Mouse (Mus musculus): ENCODE data around the gene Baiap2l2. TPM values are rescaled to one million over a fixed set of nuclear protein-coding genes. Genes with fewer than 3 reads are reported as not detected.

Gene Baiap2l2
- polyA plus RNA-seq, 1 experiment from 2014 or later = 14.7 TPM

GRCm38 (mm10) chr15:79268521-79268920 is 16.8 kb downstream of the Baiap2l2 start:
- Histone ChIP-seq H3K9me3 (no peaks in the 10 kb centered on the region), H3K27ac (no peak overlapping the region), H3K4me3 (no peak overlapping the region), H3K4me1 (peaks cover 16% of the 10 kb centered on the region), H3K36me3 (no peaks in the 10 kb centered on the region), H3K27me3 (ENCODE audit: insufficient read depth, poor library complexity, severe bottlenecking) (peaks cover 68% of the 10 kb centered on the region)
- 15% methylated on average over 1 of the region's 1 CpGs for WGBS
- DNase-seq (ENCODE audit: low spot score) = no peak

DNA sequence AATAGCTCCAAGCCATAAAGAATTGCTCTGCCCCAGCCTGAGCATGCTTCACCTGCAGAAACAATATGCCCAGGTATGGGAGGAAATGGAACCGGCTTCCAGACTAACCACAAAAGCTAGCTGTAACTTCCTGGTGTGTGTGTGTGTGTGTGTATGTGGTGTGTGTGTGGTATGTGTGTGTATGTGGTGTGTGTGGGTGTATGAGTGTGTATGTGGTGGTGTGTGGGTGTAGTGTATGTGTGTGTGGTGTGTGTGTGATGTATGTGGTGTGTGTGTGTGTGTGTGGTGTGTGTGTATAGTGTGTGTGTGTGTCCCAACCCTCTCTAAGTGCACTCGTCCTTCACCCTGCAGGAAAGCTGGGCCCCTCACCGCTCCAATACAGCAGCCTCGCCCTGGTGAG is 20.0 kb downstream of the Baiap2l2 start:
- 63% methylated on average over 4 of the region's 4 CpGs for WGBS
- Histone ChIP-seq H3K27me3 (ENCODE audit: insufficient read depth, poor library complexity, severe bottlenecking) (peaks cover 90% of the 10 kb centered on the region), H3K4me3 (no peak overlapping the region), H3K27ac (no peak overlapping the region), H3K9me3 (no peaks in the 10 kb centered on the region), H3K36me3 (no peaks in the 10 kb centered on the region), H3K4me1 (peaks cover 23% of the 10 kb centered on the region)
- no peak for DNase-seq (ENCODE audit: low spot score)

- Histone ChIP-seq H3K27ac (no peak overlapping the region), H3K9me3 (no peaks in the 10 kb centered on the region)
- WGBS = 82% methylated on average over 6 of the region's 6 CpGs
Observed at GRCm38 (mm10) chr15:79263726-79264125, 21.6 kb downstream of the Baiap2l2 start.

DNA sequence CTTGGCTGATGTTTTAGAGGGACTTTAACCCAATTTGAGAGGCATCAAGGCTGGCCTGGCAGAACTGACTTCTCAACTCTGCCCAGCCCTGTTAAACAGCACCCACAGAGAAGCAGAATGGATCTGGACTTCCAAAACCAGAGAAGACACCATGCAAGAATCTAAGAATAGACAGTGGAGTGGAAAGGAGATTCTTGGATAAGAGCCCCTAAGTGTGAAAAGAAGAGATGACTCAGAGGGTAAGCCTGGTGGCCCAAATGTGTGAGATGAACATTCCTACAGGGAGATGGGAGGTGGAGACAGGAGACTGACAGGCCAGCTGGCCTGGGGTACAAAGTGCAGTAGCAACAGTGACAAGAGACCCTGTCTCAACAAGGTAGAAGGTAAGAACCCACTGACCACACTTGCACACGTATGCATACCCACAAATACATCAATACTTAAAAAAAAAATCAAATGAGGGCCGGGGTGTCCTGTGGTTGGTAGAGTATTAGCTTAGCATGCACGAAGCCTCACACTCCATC is 22.5 kb downstream of the Baiap2l2 start:
- Histone ChIP-seq H3K4me3 (0 out of 2 replicates have a peak overlapping the region, but pooled peaks have one; percentile 83), H3K27ac (no peak overlapping the region), H3K9me3 (no peaks in the 10 kb centered on the region), H3K27me3 (ENCODE audit: insufficient read depth, poor library complexity, severe bottlenecking) (peaks cover 97% of the 10 kb centered on the region), H3K36me3 (no peaks in the 10 kb centered on the region), H3K4me1 (peaks cover 28% of the 10 kb centered on the region)
- no peak for DNase-seq (ENCODE audit: low spot score)
- 85% methylated on average over 3 of the region's 3 CpGs for WGBS

More at GRCm38 (mm10) chr15:79263726-79264125, 21.6 kb downstream of the Baiap2l2 start:
- no peak for DNase-seq (ENCODE audit: low spot score)
- Histone ChIP-seq H3K4me3 (no peak overlapping the region), H3K27me3 (ENCODE audit: insufficient read depth, poor library complexity, severe bottlenecking) (peaks cover 96% of the 10 kb centered on the region), H3K36me3 (no peaks in the 10 kb centered on the region), H3K4me1 (peaks cover 28% of the 10 kb centered on the region)

DNA sequence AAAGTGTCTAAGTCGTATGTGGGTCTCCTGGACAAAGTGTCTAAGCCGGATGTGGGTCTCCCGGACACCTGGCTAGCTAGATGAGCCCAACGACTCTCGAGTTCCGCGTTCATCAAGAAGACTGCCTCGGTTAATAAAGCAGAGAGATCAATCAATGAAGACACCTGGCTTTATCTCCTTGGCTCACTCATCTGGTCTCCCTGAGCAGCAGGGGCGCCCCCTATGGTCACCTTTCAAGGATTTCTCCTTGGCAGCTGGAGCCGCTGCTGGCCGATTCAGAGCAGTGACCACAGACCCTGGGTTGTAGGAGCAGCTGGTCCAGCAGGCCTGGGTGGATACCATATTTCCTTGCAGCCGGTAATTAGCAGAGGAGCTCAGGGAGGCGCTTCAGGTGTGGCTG is 23.0 kb downstream of the Baiap2l2 start:
- Histone ChIP-seq H3K36me3 (no peaks in the 10 kb centered on the region), H3K4me1 (peaks cover 28% of the 10 kb centered on the region), H3K27me3 (ENCODE audit: insufficient read depth, poor library complexity, severe bottlenecking) (peaks cover 93% of the 10 kb centered on the region), H3K27ac (0 out of 2 replicates have a peak overlapping the region, but pooled peaks have one; percentile 38), H3K9me3 (no peaks in the 10 kb centered on the region), H3K4me3 (peak overlapping the region; percentile 83)
- DNase-seq (ENCODE audit: low spot score) = no peak
- WGBS = 28% methylated on average over 13 of the region's 13 CpGs

- no peak for DNase-seq (ENCODE audit: low spot score)
- Histone ChIP-seq H3K4me3 (peak overlapping the region; percentile 83), H3K9me3 (no peaks in the 10 kb centered on the region), H3K27ac (peak overlapping the region; percentile 88), H3K4me1 (peaks cover 28% of the 10 kb centered on the region), H3K36me3 (no peaks in the 10 kb centered on the region), H3K27me3 (ENCODE audit: insufficient read depth, poor library complexity, severe bottlenecking) (peaks cover 87% of the 10 kb centered on the region)
- WGBS = 1% methylated on average over 18 of the region's 28 CpGs
Observed at GRCm38 (mm10) chr15:79261757-79262156, 23.6 kb downstream of the Baiap2l2 start.

DNA sequence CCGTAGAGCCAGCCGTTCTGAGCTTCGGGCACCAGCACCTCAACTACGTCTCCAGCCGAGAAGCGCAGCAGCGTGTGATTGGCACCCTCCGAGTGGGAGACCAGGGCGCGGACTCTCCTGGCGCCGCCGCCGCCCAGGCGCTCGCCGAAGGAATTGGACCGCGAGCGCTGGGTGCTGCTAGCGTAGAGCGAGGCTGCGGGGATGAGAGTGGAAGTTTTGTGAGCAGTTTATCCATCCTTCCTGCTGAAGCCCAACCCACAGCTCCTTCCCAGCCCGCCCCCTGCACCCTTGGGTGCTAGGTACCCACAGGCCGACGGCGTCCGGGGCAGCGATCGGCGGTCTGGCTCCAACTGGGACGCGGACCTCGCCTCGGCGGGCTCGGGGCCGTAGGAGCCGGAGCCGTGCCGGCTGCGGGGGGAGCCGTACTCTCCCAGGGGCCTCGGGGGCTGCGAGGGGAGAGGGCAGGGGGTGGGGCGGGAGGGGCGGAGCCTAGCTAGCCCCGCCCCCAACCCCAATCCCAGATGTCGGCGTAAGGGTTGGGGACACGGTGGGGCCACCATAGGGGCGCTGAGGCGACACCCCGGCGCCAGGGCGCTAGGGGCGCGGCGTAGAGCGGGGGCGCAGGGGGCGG is 24.1 kb downstream of the Baiap2l2 start:
- DNase-seq (ENCODE audit: low spot score) = no peak
- WGBS = under 1% methylated on average over 56 of the region's 62 CpGs
- H3K4me1 ChIP-seq = peaks cover 28% of the 10 kb centered on the region
- peak overlapping the region; percentile 83 for H3K4me3 ChIP-seq
- no peaks in the 10 kb centered on the region for H3K36me3 ChIP-seq
- peak overlapping the region; percentile 88 for H3K27ac ChIP-seq
- H3K27me3 ChIP-seq (ENCODE audit: insufficient read depth, poor library complexity, severe bottlenecking) = peaks cover 81% of the 10 kb centered on the region
- no peaks in the 10 kb centered on the region for H3K9me3 ChIP-seq

- DNase-seq (ENCODE audit: low spot score) = no peak
- H3K27me3 ChIP-seq (ENCODE audit: insufficient read depth, poor library complexity, severe bottlenecking) = peaks cover 78% of the 10 kb centered on the region
- H3K36me3 ChIP-seq = no peaks in the 10 kb centered on the region
- no peak overlapping the region for H3K4me3 ChIP-seq
- no peaks in the 10 kb centered on the region for H3K9me3 ChIP-seq
- WGBS = 27% methylated on average over 17 of the region's 17 CpGs
- H3K27ac ChIP-seq = no peak overlapping the region
- H3K4me1 ChIP-seq = peaks cover 44% of the 10 kb centered on the region
Observed at GRCm38 (mm10) chr15:79258521-79258920, 26.8 kb downstream of the Baiap2l2 start.

DNA sequence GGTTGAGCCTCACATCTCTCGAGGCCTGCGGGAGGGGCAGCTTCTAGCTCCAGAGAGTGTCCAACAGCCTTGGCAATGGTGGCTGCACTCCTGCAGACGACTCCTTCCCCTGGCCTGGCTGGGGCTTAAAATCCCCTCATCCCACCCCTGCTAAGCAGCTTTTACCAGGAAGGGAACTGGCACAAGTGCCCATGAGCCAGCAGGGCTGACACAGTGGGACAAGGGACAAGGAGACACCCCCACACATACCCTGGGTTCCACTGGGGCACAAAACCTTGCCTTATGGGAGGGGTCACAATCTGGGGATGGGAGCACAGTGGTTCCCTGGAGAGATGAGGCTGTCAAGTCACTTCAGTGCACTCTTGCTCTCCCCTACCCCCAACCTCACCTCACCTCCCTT is 30.7 kb downstream of the Baiap2l2 start, which contains the start of gene Slc16a8:
Gene Slc16a8 (minus strand): TSS at position 101 of the 400 bp plus-strand sequence.
- Histone ChIP-seq H3K4me3 (no peak within 1 kb of the TSS), H3K4me1 (peaks cover 38% of the 10 kb centered on the region), H3K27ac (no peak within 1 kb of the TSS), H3K9me3 (no peaks in the 10 kb centered on the region), H3K36me3 (peaks cover under 1% of the 10 kb centered on the region; the same call in 1 of the 2 replicates), H3K27me3 (ENCODE audit: insufficient read depth, poor library complexity, severe bottlenecking) (peaks cover 76% of the 10 kb centered on the region)
- no peak for DNase-seq (ENCODE audit: low spot score)
- WGBS = 22% methylated on average over 3 of the region's 3 CpGs

- H3K27ac ChIP-seq = peak overlapping the region; percentile 84
- peaks cover 67% of the 10 kb centered on the region for H3K27me3 ChIP-seq (ENCODE audit: insufficient read depth, poor library complexity, severe bottlenecking)
- peaks cover 21% of the 10 kb centered on the region for H3K36me3 ChIP-seq
- WGBS = 28% methylated on average over 24 of the region's 24 CpGs
- H3K9me3 ChIP-seq = no peaks in the 10 kb centered on the region
- peak overlapping the region; percentile 61 for H3K4me3 ChIP-seq
- peaks cover 40% of the 10 kb centered on the region for H3K4me1 ChIP-seq
- DNase-seq (ENCODE audit: low spot score) = no peak
Observed at GRCm38 (mm10) chr15:79252580-79252979, 32.8 kb downstream of the Baiap2l2 start.

DNA sequence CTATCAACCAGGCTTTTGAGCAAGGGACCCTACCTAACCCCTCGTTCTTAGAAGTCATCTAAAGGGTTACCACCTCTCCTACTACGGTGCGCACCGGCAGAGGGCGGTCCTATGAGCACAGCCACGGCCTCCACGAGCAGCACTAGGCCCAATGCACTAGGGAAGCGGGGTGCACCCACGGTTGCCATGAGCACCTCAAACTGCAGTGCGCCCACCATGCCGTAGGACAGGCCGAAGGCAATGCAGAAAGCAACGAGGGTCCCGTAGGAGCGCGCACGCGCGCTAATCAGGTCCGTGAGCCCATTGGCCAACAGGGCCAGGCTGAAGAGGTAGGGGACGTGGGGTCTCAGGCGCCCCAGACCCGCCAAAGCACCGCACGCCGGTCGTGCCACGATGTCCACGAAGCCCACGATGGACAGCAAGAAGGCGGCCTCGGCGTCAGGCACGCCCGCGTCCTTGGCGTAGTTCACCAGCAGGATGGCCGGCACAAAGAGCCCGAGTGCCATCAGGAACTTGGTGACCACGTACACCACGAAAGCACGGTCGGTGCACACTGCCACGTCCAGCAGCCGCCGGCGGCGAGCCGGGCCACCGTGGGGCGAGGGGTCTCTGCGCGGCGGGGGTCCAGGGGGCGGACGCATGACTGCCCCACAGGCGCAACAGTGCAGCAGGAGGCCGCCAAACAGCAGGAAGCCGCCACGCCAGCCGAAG is 33.4 kb downstream of the Baiap2l2 start:
- Histone ChIP-seq H3K4me1 (peaks cover 40% of the 10 kb centered on the region), H3K27ac (peak overlapping the region; percentile 84), H3K9me3 (no peaks in the 10 kb centered on the region), H3K4me3 (peak overlapping the region; percentile 61), H3K36me3 (peaks cover 26% of the 10 kb centered on the region), H3K27me3 (ENCODE audit: insufficient read depth, poor library complexity, severe bottlenecking) (peaks cover 67% of the 10 kb centered on the region)
- WGBS = 2% methylated on average over 60 of the region's 61 CpGs
- DNase-seq (ENCODE audit: low spot score) = no peak

DNA sequence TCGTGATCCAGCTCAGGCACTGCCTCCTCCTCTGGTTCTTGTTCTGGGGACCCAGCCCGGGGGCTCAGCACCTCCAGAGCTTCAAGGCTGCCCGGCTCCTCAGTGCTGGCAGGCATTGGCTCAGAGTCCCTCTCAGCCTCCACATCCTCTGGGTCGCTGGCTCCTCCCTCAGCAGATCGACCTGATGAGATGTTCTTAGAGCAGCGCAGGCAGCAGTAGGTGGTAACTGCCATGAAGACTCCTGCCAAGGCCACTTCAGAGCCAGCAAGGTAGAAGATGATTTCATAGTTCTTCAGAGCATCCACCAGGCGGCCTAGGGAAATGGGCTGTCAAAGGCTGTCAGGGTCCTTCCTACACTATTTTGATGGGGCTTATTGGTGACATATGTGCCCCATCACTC is 34.2 kb downstream of the Baiap2l2 start:
- peaks cover 34% of the 10 kb centered on the region for H3K36me3 ChIP-seq
- peaks cover 40% of the 10 kb centered on the region for H3K4me1 ChIP-seq
- WGBS = 47% methylated on average over 7 of the region's 7 CpGs
- no peak for DNase-seq (ENCODE audit: low spot score)
- peak overlapping the region; percentile 84 for H3K27ac ChIP-seq
- H3K9me3 ChIP-seq = no peaks in the 10 kb centered on the region
- peaks cover 67% of the 10 kb centered on the region for H3K27me3 ChIP-seq (ENCODE audit: insufficient read depth, poor library complexity, severe bottlenecking)
- H3K4me3 ChIP-seq = no peak overlapping the region

DNA sequence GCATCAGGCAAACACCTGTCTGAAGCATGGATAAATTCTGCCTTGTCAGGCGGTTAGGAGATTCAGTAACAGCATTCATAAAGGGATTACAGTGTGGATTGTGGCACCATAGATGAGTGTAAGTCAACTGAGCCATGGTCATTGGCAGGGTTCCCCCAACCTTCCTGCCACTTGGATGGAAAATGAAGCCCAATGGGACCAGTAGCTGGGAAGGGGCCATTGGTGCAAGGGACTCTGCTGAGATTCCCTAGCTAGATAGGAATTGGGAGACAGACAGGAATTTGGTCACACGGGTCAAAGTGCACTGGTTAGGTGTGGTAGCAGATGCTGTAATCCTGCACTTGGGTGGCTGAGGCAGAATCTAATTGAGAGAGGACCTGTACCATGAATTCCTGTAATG is 35.1 kb downstream of the Baiap2l2 start:
- H3K27me3 ChIP-seq (ENCODE audit: insufficient read depth, poor library complexity, severe bottlenecking) = peaks cover 62% of the 10 kb centered on the region
- peaks cover 40% of the 10 kb centered on the region for H3K4me1 ChIP-seq
- 80% methylated on average over 2 of the region's 2 CpGs for WGBS
- no peak overlapping the region for H3K27ac ChIP-seq
- no peaks in the 10 kb centered on the region for H3K9me3 ChIP-seq
- peaks cover 43% of the 10 kb centered on the region for H3K36me3 ChIP-seq
- DNase-seq (ENCODE audit: low spot score) = no peak
- no peak overlapping the region for H3K4me3 ChIP-seq
